Mouse (Mus musculus) gastrocnemius, adult 2 months (tissue): ENCODE measurements around the gene Ppm1j. TPM values are rescaled to one million over a fixed set of nuclear protein-coding genes. Genes with fewer than 3 reads are reported as not detected.

ENCODE experiments used
- DNase-seq: peaks from one replicate; pipeline ENCODE4 v3.0.0; 2022
- H3K27ac ChIP-seq: fragments of 200-600 bp; 2 replicates; pipeline ENCODE4 v1.8.1; 2022; ENCODE audit warnings: mild to moderate bottlenecking
- H3K4me3 ChIP-seq: fragments of 200-600 bp; 2 replicates; pipeline ENCODE4 v1.8.1; 2022; ENCODE audit warnings: mild to moderate bottlenecking, moderate library complexity
- CTCF ChIP-seq: fragments of 200-600 bp; IDR thresholded peaks from 2 replicates; pipeline ENCODE4 v1.8.1; 2022; ENCODE audit warnings: antibody characterized with exemption, mild to moderate bottlenecking, moderate library complexity
- intact Hi-C: fragments of 180-260 bp; cut with DNase I; formaldehyde crosslinking; loops from one replicate; pipeline ENCODE4 v1.15.1; 2025
- total RNA-seq, 2 experiments: library from RNA; stranded (reverse); gene quantifications; 2 replicates each; pipeline ENCODE4 v1.2.3; 2021

Ppm1j gene
- total RNA-seq, 2 experiments from 2014 or later, result 33.3 to 45.6 TPM

DNA sequence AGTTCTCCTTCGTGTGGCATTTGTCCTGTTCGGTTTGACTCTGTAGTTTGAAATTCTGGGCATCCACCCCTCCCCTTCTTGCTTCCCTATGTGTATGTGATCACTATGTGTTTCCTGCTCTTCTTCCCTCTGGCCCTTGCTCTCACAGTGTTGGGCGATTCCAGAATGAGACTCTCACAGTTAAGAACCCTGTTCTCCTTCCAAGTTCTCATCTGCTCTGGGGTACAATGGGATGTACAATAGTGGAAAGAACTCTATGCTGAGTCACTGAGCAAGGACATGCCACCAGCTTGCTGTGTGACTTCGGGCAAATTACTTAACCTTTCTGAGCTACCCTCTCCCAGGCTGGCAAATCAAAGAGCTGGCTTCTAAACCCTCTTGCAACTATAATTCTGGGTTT lies 13.1 kb upstream of the Ppm1j start:
- Histone ChIP-seq H3K27ac (no peak overlapping the region), H3K4me3 (no peak overlapping the region)
- no peak for DNase-seq
- intact Hi-C loops, result no loop called here
- no peak for TF ChIP-seq CTCF

DNA sequence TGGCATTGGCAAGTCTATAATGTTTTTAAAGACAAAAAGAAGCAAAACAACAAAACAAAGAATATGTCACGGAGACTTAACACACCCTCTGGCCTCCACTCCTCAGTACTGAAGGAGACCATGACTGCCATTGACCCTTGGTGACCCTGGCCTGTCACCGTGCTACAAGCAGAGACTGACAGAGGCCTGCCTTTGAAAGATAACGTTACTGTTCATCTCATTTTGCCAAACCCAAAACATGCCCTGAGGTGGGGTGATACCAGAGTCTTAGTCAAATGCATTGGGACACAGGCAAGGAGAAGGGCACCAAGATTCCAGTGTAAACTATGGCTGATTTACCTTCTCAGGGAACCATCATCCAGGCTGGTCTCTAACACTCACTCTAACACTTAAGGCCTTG lies 11.7 kb upstream of the Ppm1j start:
- H3K4me3 ChIP-seq, result no peak overlapping the region
- H3K27ac ChIP-seq, result 0 out of 2 replicates have a peak overlapping the region, but pooled peaks have one; percentile 28
- no peak for TF ChIP-seq CTCF
- no peak for DNase-seq
- intact Hi-C loops, result no loop called here

DNA sequence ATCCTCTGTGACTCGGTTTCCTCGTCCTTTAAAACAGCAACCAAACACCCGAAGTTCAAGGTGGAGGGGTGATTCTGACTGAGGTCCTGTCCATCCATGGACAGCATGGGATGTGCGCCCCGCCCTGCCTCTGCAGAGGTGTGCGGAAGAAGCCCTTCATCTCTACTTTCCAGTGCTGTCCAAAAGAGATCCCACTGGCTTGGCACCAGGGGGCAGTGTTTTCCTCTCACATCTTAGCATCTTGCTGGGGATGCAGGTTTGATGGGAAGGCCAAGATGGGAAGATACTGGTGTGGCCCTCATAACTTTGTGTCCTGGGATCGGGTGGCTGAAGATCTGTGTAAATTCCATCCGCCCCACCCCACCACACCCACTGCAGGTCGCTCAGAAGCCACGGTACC lies 10.8 kb upstream of the Ppm1j start:
- peak; percentile 75 for TF ChIP-seq CTCF
- intact Hi-C loops, result no loop called here
- Histone ChIP-seq H3K4me3 (no peak overlapping the region), H3K27ac (no peak overlapping the region; the same call in 1 of the 2 replicates)
- DNase-seq, result peak; percentile 65

DNA sequence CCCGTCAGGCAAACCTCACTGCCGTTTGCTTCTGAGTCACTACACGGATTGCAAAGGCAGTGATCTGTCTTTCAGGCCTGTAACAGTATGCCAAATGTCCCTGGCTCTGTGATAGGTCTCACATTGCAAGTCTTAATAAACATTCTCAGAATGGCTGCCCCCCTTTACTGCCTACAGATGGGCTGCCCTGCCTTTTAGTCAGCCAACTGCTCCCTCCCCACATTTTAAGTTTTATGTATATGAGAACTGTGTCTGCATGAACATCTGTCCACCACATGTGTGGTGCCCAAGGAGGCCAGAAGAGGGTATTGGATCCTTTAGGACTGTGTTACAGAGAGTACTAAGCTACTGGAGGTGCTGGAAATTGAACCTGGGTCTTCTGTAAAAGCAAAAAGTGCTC lies 9.9 kb upstream of the Ppm1j start:
- intact Hi-C loops, result no loop called here
- TF ChIP-seq CTCF, result no peak
- DNase-seq, result no peak
- Histone ChIP-seq H3K27ac (no peak overlapping the region; the same call in 1 of the 2 replicates), H3K4me3 (no peak overlapping the region)

DNA sequence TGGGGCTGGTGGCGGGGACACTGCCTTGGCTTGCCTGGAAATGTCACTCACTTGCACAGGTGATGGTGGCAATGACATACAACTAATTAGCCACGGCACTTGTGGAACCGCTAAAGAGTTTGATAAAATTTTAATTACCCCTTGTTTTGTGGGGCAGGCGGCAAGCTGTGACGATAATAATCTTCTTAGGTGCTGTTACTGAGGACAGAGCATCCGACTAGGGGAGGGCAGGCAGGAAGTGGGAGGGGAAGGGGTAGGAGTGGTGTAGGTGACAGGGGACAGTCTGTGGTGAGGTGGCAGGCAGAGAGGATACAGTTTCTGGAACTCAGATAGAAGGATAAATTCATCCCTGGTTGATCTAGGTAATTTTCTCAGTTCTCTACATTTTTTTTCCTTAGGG lies 9.4 kb upstream of the Ppm1j start:
- TF ChIP-seq CTCF, result no peak

DNA sequence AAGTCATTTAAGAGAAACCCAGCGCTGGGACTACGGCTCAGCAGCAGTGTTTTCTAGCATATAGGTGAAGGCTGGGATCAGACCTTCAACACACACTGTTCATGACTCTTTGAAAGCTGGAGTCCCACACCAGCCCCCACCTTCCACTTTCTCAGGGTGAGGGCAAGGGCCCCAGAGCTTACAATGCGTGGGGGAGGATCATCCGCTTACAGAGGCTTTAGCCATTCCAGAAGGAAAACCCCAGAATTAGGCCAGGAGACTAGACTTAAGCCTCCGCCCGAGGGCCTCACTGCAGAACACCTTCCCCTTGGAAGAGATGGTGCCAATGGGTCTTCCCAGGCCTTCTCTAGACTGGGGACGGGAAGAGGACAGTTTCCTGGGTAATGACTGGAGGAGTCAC lies 7.6 kb upstream of the Ppm1j start:
- TF ChIP-seq CTCF, result no peak
- H3K4me3 ChIP-seq, result no peak overlapping the region
- intact Hi-C loops, result no loop called here
- DNase-seq, result no peak
- H3K27ac ChIP-seq, result no peak overlapping the region

More for the DNA sequence above, 9.4 kb upstream of the Ppm1j start:
- intact Hi-C loops, result no loop called here
- DNase-seq, result no peak
- Histone ChIP-seq H3K27ac (no peak overlapping the region), H3K4me3 (no peak overlapping the region)

DNA sequence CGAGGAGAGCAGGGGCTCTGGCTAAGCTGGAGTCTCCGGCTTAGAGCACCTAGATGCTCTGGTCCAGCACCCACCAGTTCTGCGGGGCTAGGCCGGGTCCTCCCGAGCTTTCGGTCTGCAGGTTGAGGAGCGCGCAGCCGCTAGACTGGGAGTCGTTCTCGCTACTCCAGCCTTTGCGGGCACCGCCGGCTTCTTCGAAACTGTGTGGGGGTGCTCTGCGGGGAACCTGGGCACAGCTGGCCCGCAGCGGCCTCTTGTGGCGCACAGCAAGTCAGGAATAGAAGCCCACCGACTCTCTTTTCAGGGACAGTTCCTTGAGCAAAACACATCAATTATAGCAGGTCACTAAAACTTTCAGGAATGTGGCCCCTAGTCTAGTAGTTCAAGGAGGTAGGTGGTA lies 3.5 kb upstream of the Ppm1j start:
- peak overlapping the region; percentile 60 for H3K4me3 ChIP-seq
- no peak for DNase-seq
- TF ChIP-seq CTCF, result peak; percentile 54
- H3K27ac ChIP-seq, result no peak overlapping the region
- intact Hi-C loops, result no loop called here

DNA sequence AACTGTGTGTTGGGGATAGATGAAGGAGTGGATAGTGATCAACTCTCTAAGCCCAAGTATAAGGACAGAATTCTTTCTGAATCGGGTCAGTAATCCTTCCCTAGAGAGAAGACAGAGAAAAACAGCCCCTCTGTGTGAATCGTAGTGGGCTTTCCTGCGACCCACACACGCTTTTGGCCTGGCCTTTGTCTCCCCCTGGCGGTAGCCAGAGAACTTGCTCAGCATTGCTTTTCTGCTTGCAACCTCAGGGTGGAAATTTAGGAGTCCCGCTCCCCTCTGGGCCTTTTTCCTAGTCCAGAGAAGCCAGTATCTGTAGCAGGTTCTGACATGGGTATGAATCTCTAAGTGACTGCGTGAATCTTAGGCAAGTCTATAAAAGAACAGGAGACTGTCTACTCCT lies 907 bp upstream of the Ppm1j start:
- TF ChIP-seq CTCF, result peak; percentile 98
- intact Hi-C loops, result loop anchor here (2.0 to 5.0 kb wide), 4 partner anchors 21 to 187 kb away; partner anchors contain the start of gene Mov10
- H3K4me3 ChIP-seq, result no peak overlapping the region
- H3K27ac ChIP-seq, result no peak overlapping the region; the same call in 1 of the 2 replicates
- peak; percentile 69 for DNase-seq

DNA sequence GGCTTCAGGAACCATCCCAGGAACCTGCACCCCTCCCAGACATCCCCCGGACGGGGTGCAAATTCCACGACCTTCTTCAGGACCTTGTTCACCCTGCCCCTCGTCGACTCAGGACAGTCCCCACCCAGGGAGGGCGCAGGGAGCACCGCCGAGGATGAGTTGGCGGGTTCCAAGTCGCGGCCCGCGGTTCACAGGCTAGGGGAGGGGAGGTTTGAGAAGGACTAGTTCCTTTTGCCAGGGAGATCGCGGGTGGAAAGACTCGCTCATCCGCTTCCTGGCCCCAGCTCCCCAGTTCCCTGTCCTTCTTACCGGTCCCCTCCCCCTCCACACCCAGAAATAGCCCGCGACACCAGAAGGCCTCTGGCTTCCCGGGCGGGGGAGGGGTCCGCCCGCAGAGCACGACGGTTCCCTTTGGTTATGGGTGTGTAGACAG lies 631 bp downstream of the Ppm1j start, which contains the start of gene Fam19a3:
TSS of gene Fam19a3 (minus strand) at position 370 of the 433 bp plus-strand sequence.
- intact Hi-C loops, result loop anchor here (1.0 to 5.0 kb wide), 4 partner anchors 23 to 186 kb away; partner anchors contain the start of genes Capza1, Mov10 and St7l
- peak within 1 kb of the TSS; percentile 86 for H3K4me3 ChIP-seq
- peak; percentile 91 for DNase-seq
- H3K27ac ChIP-seq, result peak within 1 kb of the TSS; percentile 98
- TF ChIP-seq CTCF, result no peak

DNA sequence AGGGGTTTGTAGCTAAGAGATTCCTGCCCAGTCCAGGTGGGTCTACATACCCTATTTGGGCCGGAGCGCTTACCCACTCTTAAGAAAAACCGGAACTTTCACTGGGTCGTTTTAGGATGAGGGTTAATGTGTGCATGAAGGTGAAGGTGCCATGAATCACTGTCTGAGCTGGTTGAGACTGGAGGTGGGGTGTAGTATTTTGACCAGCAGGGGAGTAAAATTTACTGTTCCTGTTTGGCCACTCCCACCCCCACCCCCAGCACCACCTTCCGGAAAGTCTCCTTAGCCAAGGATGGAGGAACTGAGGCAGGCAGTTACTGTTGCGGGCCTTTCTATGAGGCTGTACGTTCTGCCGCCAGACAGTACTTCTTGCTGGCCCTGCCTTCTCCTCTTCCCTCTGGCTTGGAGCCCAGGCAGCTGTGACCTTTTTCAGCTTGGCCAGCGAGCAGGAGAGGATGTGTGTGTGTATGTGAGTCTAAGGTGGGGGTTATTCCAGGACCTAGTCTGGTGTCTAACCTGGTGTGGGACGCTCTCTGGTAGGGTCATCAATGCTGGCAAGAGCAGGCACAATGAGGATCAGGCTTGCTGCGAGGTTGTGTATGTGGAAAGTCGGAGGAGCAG lies 1.3 kb downstream of the Ppm1j start:
- peak overlapping the region; percentile 98 for H3K27ac ChIP-seq
- intact Hi-C loops, result loop anchor here (5.0 kb wide), 2 partner anchors 35 to 185 kb away; partner anchors contain the start of gene Mov10
- peak; percentile 0; the same call in 1 of the 2 replicates for TF ChIP-seq CTCF
- H3K4me3 ChIP-seq, result peak overlapping the region; percentile 86
- peak; percentile 92 for DNase-seq

DNA sequence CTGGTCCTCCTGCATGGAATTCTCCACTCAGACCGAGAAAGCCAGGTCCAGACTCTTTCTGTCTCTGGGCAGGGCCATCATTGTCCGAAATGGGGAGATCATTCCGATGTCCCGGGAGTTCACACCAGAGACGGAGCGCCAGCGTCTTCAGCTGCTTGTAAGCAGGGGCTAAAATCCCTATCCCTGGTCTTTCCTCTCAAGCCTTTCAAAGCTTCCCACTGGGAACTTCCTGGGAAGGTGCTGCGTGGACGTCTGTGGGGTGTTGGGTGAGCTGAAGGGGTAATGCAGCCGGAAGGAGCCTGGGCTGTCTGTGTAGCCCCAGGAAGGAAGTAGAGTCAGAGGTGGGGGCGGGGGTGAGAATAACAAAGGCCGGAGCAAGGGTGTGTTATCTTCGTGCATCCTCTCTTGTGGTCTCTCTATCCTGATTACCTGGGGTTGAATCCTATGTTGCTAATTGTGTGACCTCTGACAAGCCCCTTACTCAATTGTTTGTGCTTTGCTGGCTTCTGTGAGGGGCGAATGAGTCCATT lies 3.2 kb downstream of the Ppm1j start:
- intact Hi-C loops, result loop anchor here (5.0 kb wide), 2 partner anchors 33 to 183 kb away; partner anchors contain the start of gene Mov10
- no peak for TF ChIP-seq CTCF
- H3K27ac ChIP-seq, result peak overlapping the region; percentile 98
- no peak for DNase-seq
- H3K4me3 ChIP-seq, result peak overlapping the region; percentile 86

DNA sequence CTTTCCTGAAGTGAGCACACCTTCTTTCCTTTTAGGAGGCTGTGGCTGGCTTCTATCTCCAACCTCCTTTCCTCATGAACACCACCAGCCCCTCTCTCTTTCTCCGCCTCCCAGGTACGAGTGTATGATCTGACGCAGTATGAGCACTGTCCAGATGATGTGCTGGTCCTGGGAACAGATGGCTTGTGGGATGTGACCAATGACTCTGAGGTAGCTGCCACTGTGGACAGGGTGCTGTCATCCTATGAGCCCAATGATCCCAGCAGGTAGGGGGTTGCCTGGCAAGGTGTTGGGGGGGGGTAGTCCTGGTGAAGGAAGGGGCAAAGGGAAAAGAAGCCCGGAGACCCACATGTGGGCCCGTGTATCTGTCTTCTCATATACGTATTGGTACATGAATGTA lies 4.4 kb downstream of the Ppm1j start:
- DNase-seq, result no peak
- H3K27ac ChIP-seq, result no peak overlapping the region
- no peak overlapping the region for H3K4me3 ChIP-seq
- intact Hi-C loops, result loop anchor here (5.0 kb wide), 1 partner anchor 272 kb away; no protein-coding TSS in a partner anchor
- no peak for TF ChIP-seq CTCF

DNA sequence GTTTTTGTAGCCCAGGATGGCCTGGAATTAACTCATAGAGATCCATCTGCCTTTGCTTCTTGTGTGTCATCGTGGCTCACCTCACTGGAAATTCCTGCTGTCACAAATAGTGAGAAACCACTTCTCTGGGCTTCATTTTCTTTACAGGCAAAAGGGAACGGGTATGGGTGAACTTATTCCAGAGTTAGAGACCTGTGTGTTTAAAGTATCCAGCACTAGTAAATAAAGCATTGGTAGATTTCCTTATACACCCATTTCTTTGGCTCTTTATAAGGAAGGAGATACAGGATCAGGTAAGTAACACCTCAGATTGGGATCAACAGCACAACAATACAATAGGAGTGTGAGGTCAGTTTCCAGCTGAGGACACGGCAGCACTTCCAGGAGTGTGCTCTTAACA lies 7.2 kb downstream of the Ppm1j start, which contains the start of gene Rhoc:
TSS of gene Rhoc (plus strand) at position 301 of the 400 bp plus-strand sequence.
- DNase-seq, result no peak
- Histone ChIP-seq H3K4me3 (peak within 1 kb of the TSS; percentile 88), H3K27ac (peak within 1 kb of the TSS; percentile 94)
- intact Hi-C loops, result loop anchor here (1.0 to 5.0 kb wide), 2 partner anchors 77 to 269 kb away; no protein-coding TSS in a partner anchor
- no peak for TF ChIP-seq CTCF
